Mouse (Mus musculus): ENCODE data around the gene Dusp18. TPM values are rescaled to one million over a fixed set of nuclear protein-coding genes. Genes with fewer than 3 reads are reported as not detected.

Gene Dusp18
- total RNA-seq (2012; rRNA removed) (4.7 and 4.8 TPM in 2 replicates), total RNA-seq (2014; rRNA removed) (2.3 and 2.8 TPM in 2 replicates), polyA plus RNA-seq (2012; ENCODE audit: insufficient read length, low read depth) (5.5 and 6.6 TPM in 2 replicates)

GRCm38 (mm10) chr11:3894406-3895281 lies at the start of gene Dusp18, which contains the start of gene 4921536K21Rik:
Gene Dusp18, plus strand, starts transcription at chr11:3895240.
Gene 4921536K21Rik, minus strand, starts transcription at chr11:3895098.
- Histone ChIP-seq H3K4me3 (replicated peaks in 1 of 3; ENCODE audit: low read depth in 2 of 3, low read length in 2 of 3, poor library complexity in 1 of 3) (peak within 1 kb of the TSS; percentile 57 to 87 (median 74)), H3K36me3 (replicated peaks in 1 of 2; ENCODE audit: control insufficient read depth in 1 of 2, insufficient read depth in 1 of 2, low read length in 1 of 2) (peaks cover 12 to 28% of the 10 kb centered on the region in 2 experiments), H3K4me2 (ENCODE audit: insufficient read depth, low read depth, poor library complexity, severe bottlenecking) (peak within 1 kb of the TSS; percentile 85), H3K9me3 (replicated peaks; ENCODE audit: low read length) (no peaks in the 10 kb centered on the region), H3K27me3 (replicated peaks) (peaks cover 3% of the 10 kb centered on the region), H3K4me1 (ENCODE audit: control insufficient read depth in 1 of 2, insufficient read depth in 2 of 2) (peaks cover 0 to 22% of the 10 kb centered on the region in 2 experiments; a peak in 2 of 4 replicates), H3K79me2 (replicated peaks; ENCODE audit: control insufficient read depth, extremely low read depth, insufficient read depth, poor library complexity, severe bottlenecking) (no peaks in the 10 kb centered on the region), H3K27ac (ENCODE audit: insufficient read depth, low read depth) (peak within 1 kb of the TSS; percentile 78), H3K9ac (ENCODE audit: insufficient read depth, low read depth) (peak within 1 kb of the TSS; percentile 77)
- dilution Hi-C loops (cut with MboI; ENCODE audit: extremely low pct_ligation_motif_present, extremely low pct_unique_long_range_greater_than_20kb, low sequenced_read_pairs): no loop called here
- in situ Hi-C loops (cut with MboI; ENCODE audit: low pct_ligation_motif_present, low pct_unique_long_range_greater_than_20kb, low sequenced_read_pairs): no loop called here
- DNase-seq (ENCODE audit: extremely low read depth): peak; percentile 92
- TF ChIP-seq PAX5 (IDR thresholded peaks at IDR 0.05; ENCODE audit: low read length): no peak
- peak; percentile 84; the same call in 1 of the 2 replicates for TF ChIP-seq CHD1 (IDR thresholded peaks at IDR 0.05; ENCODE audit: low read depth, low read length)
- peak; percentile 94 for TF ChIP-seq MAX (IDR thresholded peaks at IDR 0.05; ENCODE audit: low read length)
- no peak for TF ChIP-seq ZKSCAN1 (IDR thresholded peaks at IDR 0.05; ENCODE audit: borderline replicate concordance, low read depth, low read length)
- peak; percentile 81 for TF ChIP-seq TCF12 (IDR thresholded peaks at IDR 0.05; ENCODE audit: low read depth, low read length)
- TF ChIP-seq E2F4 (IDR thresholded peaks at IDR 0.05; ENCODE audit: insufficient replicate concordance, low read depth, low read length): no peak
- peak; percentile 91; the same call in 1 of the 2 replicates for TF ChIP-seq MYC (IDR thresholded peaks at IDR 0.05; ENCODE audit: low read depth, low read length)
- no peak for TF ChIP-seq MAFK (IDR thresholded peaks at IDR 0.05; ENCODE audit: insufficient replicate concordance, low read length)
- TF ChIP-seq USF2 (conservative IDR thresholded peaks at IDR 0.05; ENCODE audit: low read depth, low read length): no peak
- TF ChIP-seq RCOR1 (conservative IDR thresholded peaks at IDR 0.05; ENCODE audit: low read depth, low read length): no peak; the same call in 1 of the 2 replicates
- TF ChIP-seq CHD2 (IDR thresholded peaks at IDR 0.05; ENCODE audit: low read length): no peak
- TF ChIP-seq RAD21 (IDR thresholded peaks at IDR 0.05; ENCODE audit: low read depth, low read length): no peak
- no peak for TF ChIP-seq EP300 (IDR thresholded peaks at IDR 0.05; ENCODE audit: low read length)
- no peak for TF ChIP-seq SMC3 (IDR thresholded peaks at IDR 0.05; ENCODE audit: low read depth, low read length)
- TF ChIP-seq JUN (IDR thresholded peaks at IDR 0.05; ENCODE audit: insufficient read depth, low read depth, low read length): no peak
- 0 out of 2 replicates have a peak, but pooled peaks have one; percentile 54 for TF ChIP-seq ZMIZ1 (IDR thresholded peaks at IDR 0.05; ENCODE audit: low read depth, low read length)
- peak; percentile 53; the same call in 1 of the 2 replicates for TF ChIP-seq KAT2A (IDR thresholded peaks at IDR 0.05; ENCODE audit: insufficient replicate concordance, low read length)
- peak; percentile 62; the same call in 1 of the 2 replicates for TF ChIP-seq MAZ (IDR thresholded peaks at IDR 0.05; ENCODE audit: low read depth, low read length)
- TF ChIP-seq HCFC1 (IDR thresholded peaks at IDR 0.05; ENCODE audit: low read depth, low read length): peak; percentile 75
- no peak for TF ChIP-seq USF1 (IDR thresholded peaks at IDR 0.05; ENCODE audit: low read depth, low read length)
- peak; percentile 96 for TF ChIP-seq SIN3A (IDR thresholded peaks at IDR 0.05; ENCODE audit: low read length)
- no peak for TF ChIP-seq GABPA (IDR thresholded peaks at IDR 0.05; ENCODE audit: insufficient replicate concordance, low read depth, low read length)
- TF ChIP-seq TBP (conservative IDR thresholded peaks at IDR 0.05; ENCODE audit: low read depth, low read length): peak; percentile 69; the same call in 1 of the 2 replicates
- TF ChIP-seq ZC3H11A (IDR thresholded peaks at IDR 0.05; ENCODE audit: low read depth, low read length): no peak
- peak; percentile 12; the same call in 1 of the 2 replicates for TF ChIP-seq MEF2A (IDR thresholded peaks at IDR 0.05; ENCODE audit: borderline replicate concordance, low read depth, low read length)
- no peak; the same call in 1 of the 2 replicates for TF ChIP-seq UBTF (IDR thresholded peaks at IDR 0.05; ENCODE audit: low read depth, low read length)
- peak; percentile 9; the same call in 1 of the 2 replicates for TF ChIP-seq ETS1 (conservative IDR thresholded peaks at IDR 0.05; ENCODE audit: low read depth, low read length)
- peak; percentile 64 for TF ChIP-seq NELFE (IDR thresholded peaks at IDR 0.05; ENCODE audit: low read depth, low read length)
- no peak for TF ChIP-seq ZNF384 (IDR thresholded peaks at IDR 0.05; ENCODE audit: low read depth, low read length)
- TF ChIP-seq NRF1 (IDR thresholded peaks at IDR 0.05; ENCODE audit: low read depth, low read length): no peak; the same call in 1 of the 2 replicates
- peak; percentile 99 for TF ChIP-seq MXI1 (IDR thresholded peaks at IDR 0.05; ENCODE audit: low read depth, low read length)
- no peak for TF ChIP-seq CTCF (conservative IDR thresholded peaks at IDR 0.05 in 1 of 2, IDR thresholded peaks at IDR 0.05 in 1 of 2; ENCODE audit: low read depth in 2 of 2, low read length in 2 of 2)
- TF ChIP-seq POLR2AphosphoS2 (IDR thresholded peaks at IDR 0.05; ENCODE audit: low read depth, low read length): no peak; the same call in 1 of the 2 replicates
- TF ChIP-seq ELF1 (IDR thresholded peaks at IDR 0.05; ENCODE audit: low read depth, low read length): peak; percentile 87
- TF ChIP-seq POLR2A (IDR thresholded peaks at IDR 0.05; ENCODE audit: low read depth, low read length): peak; percentile 78
- TF ChIP-seq BHLHE40 (IDR thresholded peaks at IDR 0.05; ENCODE audit: low read depth, low read length): no peak
- TF ChIP-seq IRF4 (IDR thresholded peaks at IDR 0.05; ENCODE audit: low read depth, low read length): peak; percentile 34
